Mouse (Mus musculus) forebrain, embryonic 12.5 days (tissue): ENCODE measurements around the gene Map3k14. TPM values are rescaled to one million over a fixed set of nuclear protein-coding genes. Genes with fewer than 3 reads are reported as not detected.
"Not testable (repeated sequence)": the region's sequence is repeated elsewhere in the genome, so short reads cannot be mapped to it uniquely, and the experiment has no call there.

Experiments used
- ATAC-seq: fragments of 200-750 bp; cut with Nextera tagmentation; 2 replicates; pipeline ENCODE4 v1.8.0; 2017; ENCODE audit warnings: moderate TSS enrichment; ENCODE audit not compliant: low FRiP score
- H3K27ac ChIP-seq: fragments of 300-500 bp; sonication (generic); 2 replicates; pipeline ENCODE4 v1.5.1; 2016; ENCODE audit warnings: mild to moderate bottlenecking
- H3K27me3 ChIP-seq: fragments of 300-500 bp; sonication (generic); 2 replicates; pipeline ENCODE4 v1.6.1; 2016; ENCODE audit warnings: mild to moderate bottlenecking
- H3K36me3 ChIP-seq: fragments of 300-500 bp; sonication (generic); replicated peaks from 2 replicates; pipeline ENCODE4 v1.6.1; 2016; ENCODE audit warnings: mild to moderate bottlenecking
- H3K4me1 ChIP-seq: fragments of 300-500 bp; sonication (generic); 2 replicates; pipeline ENCODE4 v1.6.1; 2016
- H3K4me2 ChIP-seq: fragments of 300-500 bp; sonication (generic); 2 replicates; pipeline ENCODE4 v1.6.1; 2016; ENCODE audit warnings: mild to moderate bottlenecking, moderate library complexity
- H3K4me3 ChIP-seq: fragments of 300-500 bp; sonication (generic); replicated peaks from 2 replicates; pipeline ENCODE4 v1.5.1; 2016; ENCODE audit warnings: mild to moderate bottlenecking
- H3K9ac ChIP-seq: fragments of 300-500 bp; sonication (generic); 2 replicates; pipeline ENCODE4 v1.6.1; 2016; ENCODE audit warnings: mild to moderate bottlenecking
- H3K9me3 ChIP-seq: fragments of 300-500 bp; sonication (generic); 2 replicates; pipeline ENCODE4 v1.6.1; 2016
- WGBS: fragments of 180-500 bp; shearing (Covaris S2); methylation state at CpG from one replicate; pipeline ENCODE4 v1.1.7; 2016; 5-methylcytosine and 5-hydroxymethylcytosine counted together
- polyA plus RNA-seq: library from polyadenylated mRNA; unstranded; fragments of >200 nt; fragmentation: Nextera tagmentation; extraction: Ambion mirVana; gene quantifications from 2 replicates; pipeline ENCODE4 v1.2.1, GENCODE M21; 2016

Map3k14 gene
- polyA plus RNA-seq, 1 experiment from 2014 or later = 4.6 TPM

DNA sequence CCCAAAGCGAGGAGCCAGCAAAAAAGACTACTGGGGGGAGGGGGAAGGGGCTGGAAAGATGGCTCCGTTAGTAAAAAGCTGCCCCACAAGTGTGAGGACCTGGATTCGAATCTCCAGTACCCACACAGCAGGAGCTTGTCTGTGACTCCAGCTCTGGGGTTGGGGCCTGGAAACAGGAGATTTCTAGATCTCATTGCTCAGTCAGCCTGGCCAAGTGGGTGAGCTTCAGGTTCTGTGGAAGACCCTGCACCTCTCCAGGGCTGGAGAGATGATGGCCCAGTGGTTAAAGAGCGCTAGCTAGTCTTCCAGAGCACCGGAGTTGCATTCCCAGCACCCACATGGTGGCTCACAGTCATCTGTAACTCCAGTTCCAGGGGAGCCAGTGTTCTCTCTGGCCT lies 25.6 kb upstream of the Map3k14 start:
- H3K9me3 ChIP-seq = no peaks in the 10 kb centered on the region
- H3K4me3 ChIP-seq = no peak overlapping the region
- no peak overlapping the region for H3K9ac ChIP-seq
- no peak overlapping the region for H3K4me2 ChIP-seq
- no peak overlapping the region for H3K27ac ChIP-seq
- ATAC-seq = no peak
- H3K27me3 ChIP-seq = no peaks in the 10 kb centered on the region
- 76% methylated on average over 5 of the region's 5 CpGs for WGBS
- H3K4me1 ChIP-seq = peaks cover 13% of the 10 kb centered on the region
- H3K36me3 ChIP-seq = no peaks in the 10 kb centered on the region

DNA sequence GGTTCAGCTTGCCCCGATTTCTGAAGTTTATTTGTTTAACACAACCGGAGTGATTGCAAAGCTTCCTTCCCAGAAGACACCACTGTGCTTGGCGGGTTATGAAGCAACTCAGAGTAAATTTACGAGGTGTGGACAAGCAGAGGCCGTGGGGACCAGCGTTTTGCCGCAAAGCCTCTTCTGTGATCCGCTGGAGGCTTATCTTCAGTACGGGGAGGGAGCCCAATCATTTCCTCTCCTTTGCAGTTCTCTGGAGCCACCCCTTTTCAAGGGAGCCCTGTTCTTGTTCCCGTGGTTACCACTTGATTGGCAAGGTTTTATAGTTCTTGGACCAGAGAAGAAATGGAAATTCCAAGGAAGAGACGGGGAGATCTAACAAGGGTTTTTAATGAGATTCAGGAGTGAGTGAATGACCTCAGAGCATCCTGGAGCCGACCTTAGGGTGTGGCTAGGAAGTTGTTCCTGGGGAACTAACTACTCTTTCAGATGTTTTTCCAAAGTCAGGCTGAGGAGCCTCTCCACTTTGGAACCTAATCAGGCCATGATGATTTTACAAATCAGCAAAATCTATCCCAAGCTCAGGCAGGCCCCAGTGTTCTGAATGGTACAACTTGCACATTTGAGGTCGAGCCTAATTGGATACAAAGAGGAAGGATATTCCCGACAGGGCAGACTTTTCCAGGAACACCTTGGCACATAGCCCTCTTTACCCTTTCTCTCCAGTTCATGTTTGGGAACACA lies 25.0 kb upstream of the Map3k14 start:
- ATAC-seq = no peak
- peaks cover 13% of the 10 kb centered on the region for H3K4me1 ChIP-seq
- H3K9me3 ChIP-seq = no peaks in the 10 kb centered on the region
- H3K4me3 ChIP-seq = no peak overlapping the region
- no peaks in the 10 kb centered on the region for H3K27me3 ChIP-seq
- H3K27ac ChIP-seq = no peak overlapping the region
- 26% methylated on average over 14 of the region's 14 CpGs for WGBS
- no peak overlapping the region for H3K4me2 ChIP-seq
- H3K36me3 ChIP-seq = no peaks in the 10 kb centered on the region
- H3K9ac ChIP-seq = no peak overlapping the region

GRCm38 (mm10) chr11:103290841-103291240 lies 23.6 kb upstream of the Map3k14 start:
- not testable (repeated sequence) for ATAC-seq
- WGBS = 92% methylated on average over 7 of the region's 7 CpGs

DNA sequence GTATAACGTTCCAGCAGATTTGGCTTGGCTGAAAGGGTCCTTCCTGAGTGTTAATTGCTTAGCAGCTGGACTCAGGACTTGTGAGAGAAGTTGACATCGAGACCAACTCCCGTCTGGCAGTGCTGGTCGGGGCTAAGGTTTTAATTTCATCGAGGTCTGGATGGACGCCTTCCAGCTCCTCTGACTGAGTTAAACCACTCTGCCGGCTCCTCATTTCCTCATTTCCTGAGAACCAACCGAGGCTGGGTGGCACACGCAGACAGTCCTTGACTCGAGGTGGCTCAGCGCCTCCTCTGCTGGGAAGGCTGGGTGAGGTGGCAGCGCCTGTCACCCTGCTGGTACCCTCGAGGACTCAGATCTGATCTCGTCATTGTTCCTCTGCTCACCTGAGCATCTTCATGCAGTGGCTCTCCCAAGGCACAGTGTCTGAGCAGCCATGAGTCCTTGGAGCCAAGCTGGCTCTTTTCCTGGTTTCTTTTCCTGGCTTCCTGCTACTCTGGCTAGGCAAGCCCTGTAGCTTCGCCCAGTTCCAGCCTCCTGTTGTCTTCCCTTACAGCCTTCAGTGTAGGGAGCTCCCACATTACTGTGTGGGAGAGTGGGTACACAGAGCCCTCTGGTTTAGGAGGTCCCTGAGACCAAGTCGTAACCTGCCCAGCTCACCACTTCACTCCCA lies 21.2 kb upstream of the Map3k14 start:
- no peaks in the 10 kb centered on the region for H3K27me3 ChIP-seq
- no peak overlapping the region for H3K27ac ChIP-seq
- no peak overlapping the region for H3K4me3 ChIP-seq
- H3K4me1 ChIP-seq = peaks cover 13% of the 10 kb centered on the region
- no peaks in the 10 kb centered on the region for H3K9me3 ChIP-seq
- no peak overlapping the region for H3K4me2 ChIP-seq
- no peaks in the 10 kb centered on the region for H3K36me3 ChIP-seq
- no peak overlapping the region for H3K9ac ChIP-seq
- no peak for ATAC-seq
- 78% methylated on average over 16 of the region's 16 CpGs for WGBS

More at GRCm38 (mm10) chr11:103290841-103291240, 23.6 kb upstream of the Map3k14 start:
- peaks cover 13% of the 10 kb centered on the region for H3K4me1 ChIP-seq
- H3K9ac ChIP-seq, H3K27ac ChIP-seq, H3K36me3 ChIP-seq, H3K9me3 ChIP-seq, H3K4me3 ChIP-seq, H3K4me2 ChIP-seq, H3K27me3 ChIP-seq: not testable (repeated sequence)

DNA sequence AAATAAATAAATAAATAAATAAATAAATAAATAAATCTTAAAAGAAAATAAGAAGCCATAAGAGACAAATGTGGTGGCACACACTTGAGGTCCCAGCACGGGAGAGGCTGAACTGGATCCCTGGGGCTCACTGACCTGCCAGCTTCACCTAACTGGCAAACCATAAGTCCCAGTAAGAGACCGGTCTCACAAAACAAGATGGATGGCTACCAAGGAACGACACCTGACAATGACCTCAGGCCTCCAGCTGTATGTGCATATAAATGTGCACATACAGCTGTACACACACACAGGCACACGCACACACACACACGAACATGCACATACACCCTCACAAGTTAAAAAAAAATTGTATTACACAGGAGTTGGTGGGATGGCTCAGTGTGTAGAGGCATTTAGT lies 19.6 kb upstream of the Map3k14 start:
- WGBS = 94% methylated on average over 5 of the region's 5 CpGs

DNA sequence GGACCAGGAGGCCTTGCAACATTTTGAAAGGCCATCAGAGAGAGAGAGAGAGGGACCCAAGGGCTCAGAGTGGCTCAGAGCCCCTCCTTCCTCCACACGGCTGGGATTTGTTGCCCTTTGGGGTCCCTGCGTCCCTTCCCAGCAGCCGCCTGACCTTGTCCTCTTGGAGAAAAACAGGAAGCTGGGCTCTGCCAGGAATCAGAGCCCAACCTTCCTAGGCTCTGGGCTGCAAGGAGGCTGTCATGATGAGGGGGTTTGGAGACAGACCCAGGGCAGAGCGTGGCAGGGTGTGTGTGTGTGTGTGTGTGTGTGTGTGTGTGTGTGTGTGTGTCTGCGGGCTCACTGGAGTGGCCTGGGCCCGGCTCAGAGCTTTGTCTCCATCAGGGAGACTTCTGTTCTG lies 18.7 kb upstream of the Map3k14 start:
- no peaks in the 10 kb centered on the region for H3K36me3 ChIP-seq
- H3K4me1 ChIP-seq = no peaks in the 10 kb centered on the region
- no peak overlapping the region for H3K9ac ChIP-seq
- no peak overlapping the region for H3K4me3 ChIP-seq
- ATAC-seq = no peak
- H3K27ac ChIP-seq = no peak overlapping the region
- H3K9me3 ChIP-seq = no peaks in the 10 kb centered on the region
- WGBS = 61% methylated on average over 4 of the region's 6 CpGs
- H3K4me2 ChIP-seq = no peak overlapping the region
- no peaks in the 10 kb centered on the region for H3K27me3 ChIP-seq

More for the DNA sequence above, 19.6 kb upstream of the Map3k14 start:
- Histone ChIP-seq H3K4me1 (peaks cover 5% of the 10 kb centered on the region), H3K36me3 (no peaks in the 10 kb centered on the region), H3K27me3 (no peaks in the 10 kb centered on the region), H3K27ac (no peak overlapping the region), H3K9ac (no peak overlapping the region), H3K4me2 (no peak overlapping the region), H3K4me3 (no peak overlapping the region), H3K9me3 (no peaks in the 10 kb centered on the region)
- ATAC-seq = no peak

DNA sequence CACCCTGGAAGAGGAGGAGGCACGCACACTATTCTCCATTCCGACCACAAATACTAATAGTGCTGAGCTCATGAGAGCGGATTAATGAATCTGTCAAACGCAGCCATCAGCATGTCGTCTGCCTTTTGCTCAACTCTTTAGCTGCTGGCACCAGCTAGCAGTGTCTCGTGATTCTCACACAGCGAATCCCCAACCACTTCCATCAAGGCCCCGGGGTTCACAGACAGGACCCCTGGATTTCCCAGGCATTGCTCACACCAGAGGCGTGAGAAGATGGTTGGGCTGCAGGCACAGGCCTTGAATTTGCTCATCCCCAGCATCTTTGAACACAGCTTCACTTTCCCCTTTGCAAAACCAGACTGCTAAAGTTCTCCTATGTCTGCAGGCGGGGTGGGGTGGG lies 18.0 kb upstream of the Map3k14 start:
- Histone ChIP-seq H3K9ac (no peak overlapping the region), H3K36me3 (no peaks in the 10 kb centered on the region), H3K4me1 (no peaks in the 10 kb centered on the region), H3K27me3 (no peaks in the 10 kb centered on the region), H3K27ac (no peak overlapping the region), H3K4me2 (no peak overlapping the region), H3K9me3 (no peaks in the 10 kb centered on the region), H3K4me3 (no peak overlapping the region)
- WGBS = 82% methylated on average over 10 of the region's 10 CpGs
- no peak for ATAC-seq

- no peaks in the 10 kb centered on the region for H3K27me3 ChIP-seq
- ATAC-seq = no peak
- no peak overlapping the region for H3K27ac ChIP-seq
- no peaks in the 10 kb centered on the region for H3K4me1 ChIP-seq
- 78% methylated on average over 7 of the region's 7 CpGs for WGBS
- H3K4me3 ChIP-seq = no peak overlapping the region
- no peak overlapping the region for H3K9ac ChIP-seq
- H3K4me2 ChIP-seq = no peak overlapping the region
- H3K36me3 ChIP-seq = no peaks in the 10 kb centered on the region
- no peaks in the 10 kb centered on the region for H3K9me3 ChIP-seq
Observed at GRCm38 (mm10) chr11:103281784-103282183, 14.5 kb upstream of the Map3k14 start.

GRCm38 (mm10) chr11:103276450-103276849 lies 9.2 kb upstream of the Map3k14 start:
- WGBS = 92% methylated on average over 8 of the region's 8 CpGs
- no peaks in the 10 kb centered on the region for H3K4me1 ChIP-seq
- ATAC-seq = no peak

DNA sequence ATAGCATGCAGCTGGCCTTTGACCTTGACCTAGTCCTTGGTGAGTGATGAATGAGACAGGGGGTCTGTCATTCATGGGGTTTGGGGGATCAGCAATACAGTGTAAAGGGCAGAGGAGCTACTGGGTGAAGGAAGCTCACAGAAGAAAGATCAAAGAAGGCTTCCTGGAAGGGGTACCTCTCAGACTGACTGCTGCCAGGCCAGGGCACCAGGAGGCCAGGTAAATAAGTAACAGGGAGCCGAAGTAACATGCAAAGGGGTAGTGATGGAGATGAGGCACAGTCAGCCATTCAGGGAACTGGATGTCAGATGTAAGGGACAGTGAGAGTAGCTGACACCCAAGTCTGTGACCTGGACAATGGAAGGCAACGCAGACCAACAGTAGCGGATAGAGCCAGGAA lies 5.6 kb upstream of the Map3k14 start:
- Histone ChIP-seq H3K4me1 (peaks cover 8% of the 10 kb centered on the region), H3K9ac (no peak overlapping the region), H3K4me3 (no peak overlapping the region), H3K27ac (no peak overlapping the region), H3K36me3 (no peaks in the 10 kb centered on the region), H3K27me3 (no peaks in the 10 kb centered on the region), H3K4me2 (no peak overlapping the region), H3K9me3 (no peaks in the 10 kb centered on the region)
- WGBS = over 99% methylated on average over 3 of the region's 3 CpGs
- no peak for ATAC-seq

More at GRCm38 (mm10) chr11:103276450-103276849, 9.2 kb upstream of the Map3k14 start:
- no peaks in the 10 kb centered on the region for H3K27me3 ChIP-seq
- no peak overlapping the region for H3K4me3 ChIP-seq
- no peak overlapping the region for H3K27ac ChIP-seq
- no peaks in the 10 kb centered on the region for H3K9me3 ChIP-seq
- no peak overlapping the region for H3K9ac ChIP-seq
- H3K36me3 ChIP-seq = no peaks in the 10 kb centered on the region
- no peak overlapping the region for H3K4me2 ChIP-seq

DNA sequence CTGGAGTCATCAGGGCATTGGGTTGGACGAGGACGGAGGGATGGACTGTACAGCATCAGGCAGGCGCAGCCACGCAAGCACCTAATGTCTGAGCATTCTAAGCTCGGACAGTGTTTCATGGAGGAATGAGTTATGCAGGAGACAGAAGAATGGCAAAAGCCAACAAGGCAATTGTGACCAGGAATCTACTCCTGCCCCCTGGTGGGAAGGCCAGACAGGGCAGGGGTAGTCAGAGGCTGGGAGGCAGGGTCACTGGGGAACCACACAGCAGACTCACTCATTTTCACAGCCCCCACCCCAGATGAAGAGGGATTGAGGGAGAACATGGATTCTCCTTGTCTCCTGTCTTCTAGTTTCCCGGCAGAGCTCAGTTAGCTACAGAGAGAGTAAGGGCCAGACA lies 4.7 kb upstream of the Map3k14 start:
- no peak overlapping the region for H3K27ac ChIP-seq
- 80% methylated on average over 6 of the region's 6 CpGs for WGBS
- ATAC-seq = no peak

DNA sequence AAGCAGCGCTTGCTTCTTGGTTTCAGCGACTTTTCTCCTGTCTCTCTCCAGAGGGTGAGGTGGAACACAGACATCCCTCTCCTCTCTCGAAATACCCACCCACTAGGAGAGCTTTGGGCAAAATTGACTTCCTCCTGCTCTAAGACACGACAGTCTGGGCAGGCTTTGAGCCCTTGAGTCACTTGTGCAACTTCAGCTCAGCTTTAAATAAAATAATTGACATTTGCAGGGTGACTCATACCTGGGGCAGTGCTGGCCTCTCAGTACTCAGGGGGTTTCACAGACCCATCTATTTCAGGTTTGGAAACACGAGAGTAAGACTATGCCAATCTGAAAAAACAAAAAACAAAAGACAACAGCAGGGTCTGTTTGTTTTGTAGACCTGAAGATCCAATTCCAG lies 2.2 kb upstream of the Map3k14 start:
- WGBS = 75% methylated on average over 5 of the region's 5 CpGs
- no peak overlapping the region for H3K4me3 ChIP-seq
- H3K36me3 ChIP-seq = no peaks in the 10 kb centered on the region
- no peak overlapping the region for H3K4me2 ChIP-seq
- no peak for ATAC-seq
- H3K9me3 ChIP-seq = no peaks in the 10 kb centered on the region
- no peaks in the 10 kb centered on the region for H3K27me3 ChIP-seq
- H3K4me1 ChIP-seq = peaks cover 33% of the 10 kb centered on the region
- H3K9ac ChIP-seq = no peak overlapping the region
- H3K27ac ChIP-seq = no peak overlapping the region

More for the DNA sequence above, 4.7 kb upstream of the Map3k14 start:
- H3K9me3 ChIP-seq = no peaks in the 10 kb centered on the region
- peaks cover 9% of the 10 kb centered on the region for H3K4me1 ChIP-seq
- no peaks in the 10 kb centered on the region for H3K36me3 ChIP-seq
- no peak overlapping the region for H3K4me2 ChIP-seq
- H3K4me3 ChIP-seq = no peak overlapping the region
- H3K9ac ChIP-seq = no peak overlapping the region
- H3K27me3 ChIP-seq = no peaks in the 10 kb centered on the region

- no peak overlapping the region for H3K9ac ChIP-seq
- no peak overlapping the region; the same call in 1 of the 2 replicates for H3K27ac ChIP-seq
- no peaks in the 10 kb centered on the region for H3K27me3 ChIP-seq
- H3K4me3 ChIP-seq = no peak overlapping the region
- 85% methylated on average over 3 of the region's 3 CpGs for WGBS
- H3K4me2 ChIP-seq = no peak overlapping the region
- H3K36me3 ChIP-seq = no peaks in the 10 kb centered on the region
- peaks cover 38% of the 10 kb centered on the region for H3K4me1 ChIP-seq
- H3K9me3 ChIP-seq = no peaks in the 10 kb centered on the region
- no peak for ATAC-seq
Observed at GRCm38 (mm10) chr11:103268905-103269304, 1.6 kb upstream of the Map3k14 start.
